Mouse (Mus musculus): ENCODE measurements at regions not wholly inside any gene's neighbourhood (a gene's known extent, or its start where the extent isn't known, plus 50 kb on each side); places are given as distances from the start of the nearest gene placed in this dataset.
A peak's percentile ranks its signal among the peaks of the same experiment; 100 is the strongest.

- no peak for DNase-seq (ENCODE audit: low spot score)
Observed at GRCm38 (mm10) chr2:148559376-148559775, 113.0 kb upstream of the Nxt1 start.

DNA sequence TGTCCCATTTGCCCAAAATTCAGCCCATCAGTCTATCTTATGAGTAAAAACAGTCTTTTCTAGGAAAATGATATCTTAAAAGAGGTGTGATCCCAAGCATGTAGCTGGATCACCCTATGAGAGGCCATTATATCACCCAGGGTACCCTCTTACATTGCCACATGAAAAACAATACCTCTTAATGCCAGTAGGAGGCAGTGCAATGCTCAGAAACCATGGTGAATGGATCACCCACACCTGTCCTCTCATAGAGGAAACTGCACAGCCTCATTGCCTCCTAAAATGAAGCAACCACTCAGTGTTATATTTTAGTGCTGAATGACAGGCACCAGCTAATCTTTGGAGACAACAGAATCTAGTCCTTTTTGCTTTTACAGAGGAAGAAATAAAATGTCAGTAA lies 114.0 kb upstream of the Nxt1 start:
- no peak for DNase-seq (ENCODE audit: low spot score)

GRCm38 (mm10) chr2:148551207-148551606 lies 107.8 kb upstream of the Cd93 start:
- DNase-seq (ENCODE audit: low spot score), result no peak

DNA sequence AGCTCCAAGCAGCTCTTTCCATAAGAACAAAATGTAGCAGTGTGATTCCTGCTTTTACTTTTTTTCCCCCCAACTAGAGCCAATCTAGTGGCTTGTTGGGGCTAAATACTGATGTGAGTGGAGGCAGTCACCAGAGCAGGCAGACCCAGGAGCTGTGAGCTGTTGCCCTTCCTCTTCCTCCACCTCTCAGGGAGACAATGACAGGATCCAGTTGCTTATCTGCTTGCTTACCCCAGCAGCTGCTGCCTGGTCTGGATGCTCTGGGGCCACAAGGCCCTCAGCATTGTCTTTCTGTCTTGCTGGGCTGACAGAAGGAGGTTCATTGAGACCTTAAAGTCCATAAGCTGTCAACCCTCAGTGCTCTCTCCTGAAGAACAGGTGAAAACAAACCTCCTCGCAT lies 106.3 kb upstream of the Cd93 start:
- no peak for DNase-seq (ENCODE audit: low spot score)

- no peak for DNase-seq (ENCODE audit: low spot score)
Observed at GRCm38 (mm10) chr2:148542340-148542739, 99.0 kb upstream of the Cd93 start.

DNA sequence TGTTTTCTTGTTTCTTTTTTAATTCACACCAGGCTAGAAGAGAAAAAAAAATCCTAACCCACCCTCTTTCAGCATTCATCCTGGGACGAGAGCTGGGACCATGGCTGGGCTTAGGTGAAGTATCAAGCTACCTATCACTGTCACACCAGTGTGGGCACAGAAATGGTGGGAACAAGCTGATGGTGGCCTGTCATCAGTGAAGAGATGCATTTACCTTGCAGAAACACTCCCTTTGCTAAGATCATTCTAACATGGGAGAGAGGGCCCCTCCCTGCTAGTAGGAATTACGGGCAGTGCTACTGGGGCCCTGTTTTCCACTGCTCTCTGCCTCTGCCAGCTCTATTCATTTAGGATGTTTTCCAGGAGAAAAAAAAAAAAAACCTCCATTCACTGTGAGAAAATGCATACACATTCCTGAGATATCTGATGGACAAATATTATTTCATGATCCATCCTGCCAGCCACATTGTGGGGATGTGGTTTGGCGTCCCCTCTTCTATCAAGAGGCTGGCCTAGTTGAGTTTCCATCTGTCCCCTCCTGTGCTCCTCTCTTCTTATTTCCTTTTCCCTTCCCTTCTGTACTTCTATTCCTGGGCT lies 94.6 kb upstream of the Cd93 start:
- no peak for DNase-seq (ENCODE audit: low spot score)

- no peak for DNase-seq (ENCODE audit: low spot score)
Observed at GRCm38 (mm10) chr2:148537251-148537650, 93.9 kb upstream of the Cd93 start.

DNA sequence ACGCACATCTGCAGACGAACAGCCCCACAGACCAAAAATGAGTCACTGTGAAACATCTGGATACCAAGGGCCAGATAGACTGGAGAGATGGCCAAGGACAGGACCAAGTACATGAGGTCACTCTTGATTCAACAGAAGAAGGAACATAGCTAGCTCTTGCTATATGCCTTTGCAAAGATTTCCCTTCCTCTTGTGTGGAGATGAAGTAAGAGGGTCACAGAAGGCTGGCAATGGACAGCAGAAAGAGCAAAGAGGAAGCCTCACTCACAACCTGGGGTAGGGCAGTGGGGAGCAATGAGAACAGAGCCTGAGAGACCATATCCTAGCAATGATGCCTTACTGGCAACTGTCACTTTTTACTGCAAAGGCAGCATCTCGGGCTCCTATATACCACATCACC lies 93.2 kb upstream of the Cd93 start:
- DNase-seq (ENCODE audit: low spot score), result no peak

DNA sequence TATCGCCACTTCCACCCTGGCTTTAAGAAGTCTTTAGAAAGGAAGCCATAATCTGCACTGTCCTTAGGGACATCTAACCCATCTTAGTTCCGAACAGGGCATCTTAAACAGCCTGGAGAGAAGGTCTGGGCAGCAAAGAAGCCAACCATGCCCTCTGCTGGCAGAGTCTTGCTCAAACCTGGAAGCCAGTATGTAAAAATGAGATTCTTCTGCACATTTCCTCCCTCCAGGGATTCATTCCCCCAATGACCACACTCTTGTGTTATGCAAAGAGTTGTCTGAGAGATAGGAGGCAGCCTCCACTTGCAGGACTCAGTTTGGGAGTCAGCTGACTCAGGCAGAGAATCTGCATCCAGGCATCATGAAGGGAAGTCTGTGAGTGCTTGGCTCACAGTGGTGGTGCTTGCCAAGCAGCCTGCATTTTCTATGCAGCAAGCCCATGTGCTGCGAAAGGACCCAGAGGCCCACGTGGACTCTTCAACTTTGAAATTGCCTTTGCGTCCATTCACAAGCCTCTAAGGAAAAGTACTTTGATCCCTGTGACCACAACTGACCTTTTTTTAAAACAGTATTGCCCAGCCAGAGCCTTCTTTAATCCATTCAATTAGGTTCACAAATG lies 92.3 kb upstream of the Cd93 start:
- peak; percentile 78 for DNase-seq (ENCODE audit: low spot score)

- peak; percentile 24 for DNase-seq (ENCODE audit: low spot score)
Observed at GRCm38 (mm10) chr2:148532051-148532450, 88.7 kb upstream of the Cd93 start.

- DNase-seq (ENCODE audit: low spot score), result no peak
Observed at GRCm38 (mm10) chr2:148530546-148530945, 87.2 kb upstream of the Cd93 start.

GRCm38 (mm10) chr2:148529900-148530299 lies 86.5 kb upstream of the Cd93 start:
- no peak for DNase-seq (ENCODE audit: low spot score)

DNA sequence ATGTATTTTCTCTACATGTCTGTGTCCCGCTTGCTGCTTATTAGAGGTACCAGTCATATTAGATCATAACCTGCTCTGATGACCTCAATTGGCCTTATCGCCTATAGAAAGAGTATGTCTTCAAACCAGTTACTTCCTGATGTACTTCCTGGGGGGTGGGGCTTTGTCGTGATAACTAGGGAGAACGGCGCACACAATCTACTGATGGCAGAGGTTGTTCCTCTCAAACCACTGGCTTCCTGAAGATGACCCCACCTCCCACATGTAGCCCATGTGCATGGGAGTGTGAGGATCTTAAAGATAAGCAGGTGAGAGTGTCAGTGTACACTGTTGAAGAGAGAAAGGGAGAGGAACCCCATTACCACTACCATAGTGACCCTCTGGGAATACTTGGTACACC lies 84.4 kb upstream of the Cd93 start:
- no peak for DNase-seq (ENCODE audit: low spot score)

GRCm38 (mm10) chr2:148525496-148525895 lies 82.1 kb upstream of the Cd93 start:
- DNase-seq (ENCODE audit: low spot score), result no peak

- DNase-seq (ENCODE audit: low spot score), result no peak
Observed at GRCm38 (mm10) chr2:148523401-148523800, 80.0 kb upstream of the Cd93 start.

DNA sequence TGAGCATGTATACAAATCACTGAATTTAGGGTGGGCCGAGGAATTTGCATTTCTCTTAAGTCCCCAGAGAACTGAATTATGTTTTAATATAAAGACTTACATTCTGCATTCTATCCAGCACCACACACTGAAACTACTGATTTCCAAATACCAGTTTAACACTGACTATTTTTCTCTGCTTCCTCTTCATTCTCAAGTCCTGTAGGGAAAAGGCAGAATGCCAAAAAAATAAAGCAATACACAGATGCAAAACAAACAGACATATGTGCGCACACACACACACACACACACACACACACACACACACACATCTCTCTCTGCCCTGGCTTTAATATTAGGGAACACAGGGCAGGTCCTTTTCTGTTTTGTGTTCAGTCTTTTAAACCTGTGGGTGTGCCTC lies 79.6 kb upstream of the Cd93 start:
- DNase-seq (ENCODE audit: low spot score), result no peak

DNA sequence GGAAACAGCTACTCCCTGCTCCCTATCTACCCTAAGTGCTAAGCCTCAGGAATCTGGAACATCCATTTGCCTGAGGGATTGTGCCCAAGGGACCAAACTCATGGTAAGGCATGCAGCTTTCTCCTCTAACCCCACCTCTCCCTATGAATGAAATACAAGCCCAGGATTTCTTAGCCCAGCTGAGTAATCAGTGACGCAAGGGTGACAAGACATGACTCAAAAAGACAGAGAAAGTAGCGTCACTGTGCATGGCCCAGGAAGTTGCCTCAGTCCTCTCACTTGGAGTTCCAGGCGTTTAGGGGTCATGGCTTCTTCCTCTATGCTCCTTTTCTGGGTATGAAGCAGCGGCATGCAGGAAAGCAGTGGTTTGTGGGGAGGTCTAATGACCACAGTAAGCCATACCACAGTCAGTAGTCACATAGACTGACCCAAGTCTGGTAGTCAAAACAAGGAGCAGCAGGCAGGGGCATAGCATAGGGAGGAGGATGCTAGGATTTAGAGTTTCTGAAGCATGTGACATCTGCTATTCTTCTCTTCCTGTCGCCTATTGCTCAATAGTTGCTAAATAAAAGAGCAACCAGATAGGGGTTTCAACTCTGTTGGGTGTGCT lies 78.7 kb upstream of the Cd93 start:
- peak; percentile 58 for DNase-seq (ENCODE audit: low spot score)

GRCm38 (mm10) chr2:148520291-148520690 lies 76.9 kb upstream of the Cd93 start:
- no peak for DNase-seq (ENCODE audit: low spot score)

DNA sequence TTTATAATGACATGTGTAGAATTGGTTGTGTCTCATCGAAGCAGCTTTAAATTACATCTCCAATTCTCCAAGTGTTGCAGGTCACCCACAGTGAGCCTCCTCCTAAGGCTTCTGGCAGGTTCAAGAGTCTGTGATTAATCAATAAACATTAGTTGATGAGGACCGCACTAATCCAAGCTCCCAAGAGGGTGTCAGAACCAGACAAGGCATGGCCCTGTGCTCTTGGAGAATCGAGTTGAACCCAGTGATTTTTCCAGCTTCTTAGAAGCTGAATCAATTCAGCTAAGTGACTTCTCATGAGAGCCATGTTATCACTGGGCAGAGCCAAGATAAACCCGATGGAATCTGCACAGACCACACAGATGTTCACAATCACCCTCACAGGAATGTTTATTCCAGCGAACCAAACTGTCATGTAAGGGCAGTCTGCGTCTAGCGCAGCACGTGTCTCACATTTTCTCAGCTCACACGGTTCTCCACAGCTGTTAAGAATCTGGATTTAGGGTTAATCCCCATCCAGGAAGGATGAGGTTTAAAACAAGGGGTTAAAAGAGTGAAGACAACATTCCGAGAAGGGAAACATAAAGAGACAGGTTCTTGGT lies 76.4 kb upstream of the Cd93 start:
- no peak for DNase-seq (ENCODE audit: low spot score)

GRCm38 (mm10) chr2:148517906-148518305 lies 74.5 kb upstream of the Cd93 start:
- no peak for DNase-seq (ENCODE audit: low spot score)

- DNase-seq (ENCODE audit: low spot score), result peak; percentile 67
Observed at GRCm38 (mm10) chr2:148510008-148510681, 66.8 kb upstream of the Cd93 start.

DNA sequence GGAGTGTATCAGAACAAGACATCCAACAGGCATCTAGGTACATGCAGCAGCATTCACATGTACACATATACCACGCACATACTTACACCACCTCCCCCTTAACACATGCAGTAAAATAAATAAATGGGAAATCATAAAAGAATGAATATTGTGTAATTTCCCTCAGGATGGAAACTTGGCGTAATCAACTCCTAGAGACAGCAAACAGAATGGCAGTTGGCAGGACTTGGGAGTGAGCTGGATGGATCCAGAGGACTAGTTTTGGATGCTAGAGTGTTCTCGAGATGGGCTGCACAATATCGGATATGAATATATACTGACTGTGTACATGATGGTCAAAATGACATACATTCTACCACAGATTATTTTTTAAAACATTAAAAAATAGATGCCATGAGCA lies 66.0 kb upstream of the Cd93 start:
- no peak for DNase-seq (ENCODE audit: low spot score)

DNA sequence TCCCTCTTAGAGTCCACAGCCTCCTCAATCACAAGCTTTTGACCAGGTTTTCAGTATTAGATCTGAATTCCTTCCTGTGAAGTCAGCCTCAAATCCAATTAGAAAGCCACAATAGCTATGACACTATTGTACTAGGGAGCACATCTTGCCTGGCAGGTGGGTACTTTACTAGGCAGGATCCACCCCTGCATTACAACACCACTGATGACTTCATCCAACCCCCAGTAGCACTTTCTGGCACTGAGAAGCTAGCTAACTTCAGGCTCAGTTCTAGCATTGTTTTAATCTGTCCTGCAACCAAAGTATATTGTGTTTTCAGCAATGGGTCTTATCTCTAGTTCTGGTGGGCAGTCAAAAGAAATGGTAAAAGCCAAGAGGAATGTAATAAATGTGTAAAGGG lies 64.2 kb upstream of the Cd93 start:
- DNase-seq (ENCODE audit: low spot score), result no peak
